Mouse (Mus musculus) small intestine, adult 2 months (tissue): ENCODE results near the gene Emc6. TPM values are rescaled to one million over a fixed set of nuclear protein-coding genes. Genes with fewer than 3 reads are reported as not detected.
A peak's percentile ranks its signal among the peaks of the same experiment; 100 is the strongest.

Experiments used
- H3K27ac ChIP-seq: fragments of 200-500 bp; 2 replicates; pipeline ENCODE4 v1.5.1; 2012; ENCODE audit warnings: low read depth, low read length, control low read depth, inconsistent platforms; ENCODE audit not compliant: insufficient read depth
- H3K27me3 ChIP-seq: fragments of 200-500 bp; 2 replicates; pipeline ENCODE4 v1.6.1; 2012; ENCODE audit warnings: mild to moderate bottlenecking, moderate library complexity, low read length, inconsistent platforms; ENCODE audit not compliant: control insufficient read depth, insufficient read depth
- H3K36me3 ChIP-seq: fragments of 200-500 bp; 2 replicates; pipeline ENCODE4 v1.6.1; 2012; ENCODE audit warnings: mild to moderate bottlenecking, low read length, control low read depth, inconsistent platforms; ENCODE audit not compliant: control insufficient read depth, insufficient read depth
- H3K4me1 ChIP-seq: fragments of 200-500 bp; 2 replicates; pipeline ENCODE4 v1.6.1; 2012; ENCODE audit warnings: low read length, inconsistent platforms, mixed read lengths; ENCODE audit not compliant: control insufficient read depth, insufficient read depth, insufficient read length
- H3K4me3 ChIP-seq: fragments of 200-500 bp; 2 replicates; pipeline ENCODE4 v1.5.1; 2012; ENCODE audit warnings: low read depth, mild to moderate bottlenecking, control low read depth, inconsistent platforms, low read length, moderate library complexity
- CTCF ChIP-seq: fragments of 200-500 bp; IDR thresholded peaks from 2 replicates; pipeline ENCODE4 v1.5.1; 2012; ENCODE audit warnings: low read depth, mild to moderate bottlenecking, control low read depth, inconsistent platforms, low read length, moderate library complexity, mixed read lengths; ENCODE audit not compliant: insufficient replicate concordance, insufficient read length; ENCODE audit errors: extremely low read depth
- POLR2A ChIP-seq: fragments of 200-500 bp; IDR thresholded peaks from 2 replicates; pipeline ENCODE4 v1.6.1; 2012; ENCODE audit warnings: low read depth, mild to moderate bottlenecking, control low read depth, inconsistent platforms, low read length, moderate library complexity
- WGBS: fragments of 180-500 bp; shearing (Covaris S2); methylation state at CpG from one replicate; pipeline ENCODE4 v1.1.7; 2018; 5-methylcytosine and 5-hydroxymethylcytosine counted together
- polyA plus RNA-seq: library from polyadenylated mRNA; depleted of rRNA; stranded (reverse); fragments of >200 nt; gene quantifications from 2 replicates; pipeline ENCODE4 v1.2.3, GENCODE M21; 2012

Gene Emc6
- polyA plus RNA-seq, 1 experiment, result 43.0 TPM

- 0 out of 2 replicates have a peak, but pooled peaks cover under 1% of the 10 kb centered on the region for H3K4me1 ChIP-seq
- no peak overlapping the region for H3K27ac ChIP-seq
- H3K36me3 ChIP-seq, result peaks cover 3% of the 10 kb centered on the region; the same call in 1 of the 2 replicates
- no peak for TF ChIP-seq POLR2A
- no peak for TF ChIP-seq CTCF
- no peak overlapping the region for H3K4me3 ChIP-seq
- no peaks in the 10 kb centered on the region for H3K27me3 ChIP-seq
- 41% methylated on average over 7 of the region's 7 CpGs for WGBS
These were observed 28.4 kb upstream of the Emc6 start for GRCm38 (mm10) chr11:73205194-73205593.

DNA sequence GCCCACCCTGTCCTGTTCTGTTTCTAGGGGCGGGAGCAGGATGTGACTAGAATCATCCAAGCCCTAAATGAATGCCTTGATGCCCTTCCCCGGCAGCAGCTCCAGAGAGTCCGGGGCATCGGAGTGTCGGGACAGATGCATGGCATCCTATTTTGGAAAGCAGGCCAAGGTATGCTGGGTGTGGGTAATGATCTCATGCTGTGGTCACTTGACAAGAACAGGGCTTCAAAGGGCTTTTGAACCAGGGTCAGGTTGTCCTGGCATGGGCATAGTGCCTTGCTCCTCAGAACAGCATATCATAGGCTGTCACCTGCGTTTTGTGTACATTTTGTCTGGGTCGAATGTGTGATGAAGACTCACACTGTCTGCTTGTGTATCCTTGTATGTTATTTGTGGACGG, 27.1 kb upstream of the Emc6 start:
- TF ChIP-seq POLR2A (no peak), CTCF (no peak)
- Histone ChIP-seq H3K27me3 (no peaks in the 10 kb centered on the region), H3K27ac (no peak overlapping the region), H3K4me1 (peaks cover 4% of the 10 kb centered on the region; the same call in 1 of the 2 replicates), H3K4me3 (no peak overlapping the region), H3K36me3 (0 out of 2 replicates have a peak, but pooled peaks cover 3% of the 10 kb centered on the region)
- 88% methylated on average over 8 of the region's 8 CpGs for WGBS

- WGBS, result 37% methylated on average over 4 of the region's 4 CpGs
- H3K27ac ChIP-seq, result no peak overlapping the region
These were observed 24.8 kb upstream of the Emc6 start for GRCm38 (mm10) chr11:73201597-73201996.

GRCm38 (mm10) chr11:73201021-73201420, 24.2 kb upstream of the Emc6 start:
- TF ChIP-seq CTCF (no peak), POLR2A (no peak)
- Histone ChIP-seq H3K27me3 (no peaks in the 10 kb centered on the region), H3K4me3 (no peak overlapping the region), H3K36me3 (0 out of 2 replicates have a peak, but pooled peaks cover 1% of the 10 kb centered on the region), H3K4me1 (peaks cover 4% of the 10 kb centered on the region; the same call in 1 of the 2 replicates), H3K27ac (no peak overlapping the region)
- 28% methylated on average over 2 of the region's 2 CpGs for WGBS

More at GRCm38 (mm10) chr11:73201597-73201996, 24.8 kb upstream of the Emc6 start:
- H3K27me3 ChIP-seq, result no peaks in the 10 kb centered on the region
- TF ChIP-seq CTCF, result no peak
- TF ChIP-seq POLR2A, result no peak
- H3K4me3 ChIP-seq, result no peak overlapping the region
- H3K36me3 ChIP-seq, result 0 out of 2 replicates have a peak, but pooled peaks cover 3% of the 10 kb centered on the region
- peaks cover 4% of the 10 kb centered on the region; the same call in 1 of the 2 replicates for H3K4me1 ChIP-seq

GRCm38 (mm10) chr11:73199879-73200278, 23.0 kb upstream of the Emc6 start:
- WGBS, result 1% methylated on average over 12 of the region's 12 CpGs
- TF ChIP-seq CTCF (no peak), POLR2A (peak; percentile 34; the same call in 1 of the 2 replicates)
- H3K27ac ChIP-seq, result peak overlapping the region; percentile 92

DNA sequence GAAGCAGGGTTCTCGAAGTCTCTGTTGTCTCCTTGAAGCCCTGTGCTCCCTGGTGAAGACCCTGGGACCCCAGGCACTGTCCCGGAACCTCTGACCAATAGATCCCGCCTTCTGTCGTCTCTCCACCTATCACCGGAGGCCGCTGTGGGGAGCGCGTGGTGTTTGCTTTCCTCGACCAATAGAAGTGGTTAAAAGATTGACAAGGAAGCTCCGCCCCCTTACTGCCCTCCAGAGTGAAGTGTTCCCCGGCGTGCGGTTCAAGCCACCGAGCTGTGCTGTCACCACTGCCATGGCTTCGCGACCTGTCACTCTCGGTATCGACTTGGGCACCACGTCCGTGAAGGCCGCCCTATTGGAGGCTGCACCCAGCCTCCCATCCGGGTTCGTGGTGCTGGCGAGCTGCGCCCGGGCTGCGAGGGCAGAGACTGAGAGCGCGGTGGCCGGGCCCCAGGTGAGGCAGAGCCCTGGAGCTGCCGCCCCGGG, 22.4 kb upstream of the Emc6 start, which contains the start of gene Shpk:
Gene Shpk, plus strand, starts transcription at position 231 of the 483 bp plus-strand sequence.
- Histone ChIP-seq H3K36me3 (0 out of 2 replicates have a peak, but pooled peaks cover 3% of the 10 kb centered on the region), H3K4me3 (peak within 1 kb of the TSS; percentile 85), H3K27ac (peak within 1 kb of the TSS; percentile 92), H3K27me3 (no peaks in the 10 kb centered on the region), H3K4me1 (peaks cover 4% of the 10 kb centered on the region; the same call in 1 of the 2 replicates)
- WGBS, result under 1% methylated on average over 32 of the region's 32 CpGs
- TF ChIP-seq CTCF (no peak), POLR2A (peak; percentile 62)

More at GRCm38 (mm10) chr11:73199879-73200278, 23.0 kb upstream of the Emc6 start:
- Histone ChIP-seq H3K36me3 (0 out of 2 replicates have a peak, but pooled peaks cover 3% of the 10 kb centered on the region), H3K4me3 (peak overlapping the region; percentile 85), H3K27me3 (no peaks in the 10 kb centered on the region), H3K4me1 (peaks cover 4% of the 10 kb centered on the region; the same call in 1 of the 2 replicates)

GRCm38 (mm10) chr11:73198603-73199229, 21.9 kb upstream of the Emc6 start, which contains the start of gene Ctns:
Gene Ctns, minus strand, starts transcription at chr11:73199042.
- WGBS, result under 1% methylated on average over 22 of the region's 22 CpGs
- H3K27me3 ChIP-seq, result no peaks in the 10 kb centered on the region
- no peak for TF ChIP-seq CTCF
- TF ChIP-seq POLR2A, result peak; percentile 51
- H3K4me1 ChIP-seq, result peaks cover 4% of the 10 kb centered on the region; the same call in 1 of the 2 replicates
- peak within 1 kb of the TSS; percentile 92 for H3K27ac ChIP-seq
- 0 out of 2 replicates have a peak, but pooled peaks cover 3% of the 10 kb centered on the region for H3K36me3 ChIP-seq
- H3K4me3 ChIP-seq, result peak within 1 kb of the TSS; percentile 85
